Mouse (Mus musculus) forebrain, embryonic 11.5 days (tissue): ENCODE data around the gene Dapk1. TPM values are rescaled to one million over a fixed set of nuclear protein-coding genes. Genes with fewer than 3 reads are reported as not detected.

ENCODE experiments used
- ATAC-seq: fragments of 200-750 bp; cut with Nextera tagmentation; replicated peaks from 2 replicates; pipeline ENCODE4 v1.8.0; 2017; ENCODE audit warnings: moderate TSS enrichment; ENCODE audit not compliant: low FRiP score
- DNase-seq: peaks from one replicate; pipeline ENCODE4 v3.0.0-alpha.2; 2017; ENCODE audit warnings: low spot score
- H3K27ac ChIP-seq: fragments of 300-500 bp; sonication (generic); 2 replicates; pipeline ENCODE4 v1.5.1; 2014; ENCODE audit warnings: low read depth, low read length
- H3K27me3 ChIP-seq: fragments of 300-500 bp; sonication (generic); 2 replicates; pipeline ENCODE4 v1.6.1; 2014; ENCODE audit warnings: mild to moderate bottlenecking, low read length, mixed read lengths; ENCODE audit not compliant: control insufficient read depth, insufficient read depth
- H3K36me3 ChIP-seq: fragments of 300-500 bp; sonication (generic); 2 replicates; pipeline ENCODE4 v1.6.1; 2014; ENCODE audit warnings: mild to moderate bottlenecking, low read length, moderate library complexity, mixed read lengths; ENCODE audit not compliant: control insufficient read depth, insufficient read depth
- H3K4me1 ChIP-seq: fragments of 300-500 bp; sonication (generic); replicated peaks from 2 replicates; pipeline ENCODE4 v1.6.1; 2014; ENCODE audit warnings: low read length, mixed read lengths; ENCODE audit not compliant: control insufficient read depth, insufficient read depth
- H3K4me2 ChIP-seq: fragments of 300-500 bp; sonication (generic); 2 replicates; pipeline ENCODE4 v1.6.1; 2014; ENCODE audit warnings: low read depth, mild to moderate bottlenecking, low read length, moderate library complexity, mixed read lengths; ENCODE audit not compliant: severe bottlenecking
- H3K4me3 ChIP-seq: fragments of 300-500 bp; sonication (generic); 2 replicates; pipeline ENCODE4 v1.5.1; 2014; ENCODE audit warnings: low read depth, low read length
- H3K9ac ChIP-seq: fragments of 300-500 bp; sonication (generic); 2 replicates; pipeline ENCODE4 v1.6.1; 2014; ENCODE audit warnings: low read length
- H3K9me3 ChIP-seq: fragments of 300-500 bp; sonication (generic); 2 replicates; pipeline ENCODE4 v1.6.1; 2016; ENCODE audit warnings: low read length, mixed read lengths; ENCODE audit not compliant: control insufficient read depth
- WGBS: fragments of 180-500 bp; shearing (Covaris S2); extraction: QIAGEN DNeasy Blood & Tissue Kit; methylation state at CpG from one replicate; pipeline ENCODE4 v1.1.7; 2014; 5-methylcytosine and 5-hydroxymethylcytosine counted together
- polyA plus RNA-seq: library from polyadenylated mRNA; unstranded; fragments of >200 nt; fragmentation: Nextera tagmentation; extraction: Ambion mirVana; gene quantifications from 2 replicates; pipeline ENCODE4 v1.2.1, GENCODE M21; 2014

Gene Dapk1
- polyA plus RNA-seq, 1 experiment from 2014 or later, result 25.3 TPM

- WGBS, result 80% methylated on average over 9 of the region's 9 CpGs
These were observed 59.0 kb downstream of the Dapk1 start for GRCm38 (mm10) chr13:60660711-60661261.

DNA sequence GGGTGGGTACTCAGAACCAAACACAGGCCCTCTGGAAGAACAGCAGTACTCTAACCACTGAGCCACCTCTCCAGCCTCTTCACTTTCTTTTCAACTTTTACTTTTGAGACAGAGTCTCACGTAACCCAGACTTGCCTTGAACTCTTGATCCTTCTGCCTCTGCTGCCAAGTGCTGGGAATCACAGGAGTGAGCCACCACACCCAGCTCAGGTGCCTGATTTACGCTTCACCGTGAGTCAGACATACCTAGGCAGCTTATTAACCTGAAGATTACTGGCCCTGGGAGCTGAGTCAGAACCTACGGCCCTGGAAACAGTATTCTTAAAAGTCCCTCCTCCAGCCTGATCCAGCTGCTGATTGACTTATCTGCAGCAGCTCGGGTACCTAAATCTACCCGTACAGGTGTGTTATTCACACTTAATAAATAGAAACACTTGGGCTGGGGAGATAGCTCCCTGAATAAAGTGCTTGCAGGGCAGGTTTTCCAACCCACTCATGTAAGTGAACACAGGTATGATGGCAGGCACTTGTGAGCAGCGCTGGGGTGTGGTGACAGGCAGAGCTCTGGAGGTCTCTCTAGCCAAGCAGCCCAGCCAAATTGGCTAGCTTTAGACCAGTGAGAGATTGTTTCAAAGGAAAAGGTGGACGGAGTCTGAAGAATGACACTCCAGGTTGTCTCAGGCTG is 60.9 kb downstream of the Dapk1 start:
- ATAC-seq (no peak), DNase-seq (no peak)
- Histone ChIP-seq H3K9me3 (no peaks in the 10 kb centered on the region), H3K27ac (no peak overlapping the region), H3K9ac (no peak overlapping the region), H3K4me1 (no peaks in the 10 kb centered on the region), H3K4me2 (no peak overlapping the region), H3K4me3 (no peak overlapping the region), H3K27me3 (no peaks in the 10 kb centered on the region), H3K36me3 (no peaks in the 10 kb centered on the region)
- 90% methylated on average over 8 of the region's 8 CpGs for WGBS

More at GRCm38 (mm10) chr13:60660711-60661261, 59.0 kb downstream of the Dapk1 start:
- Histone ChIP-seq H3K9me3 (no peaks in the 10 kb centered on the region), H3K4me2 (no peak overlapping the region), H3K4me3 (no peak overlapping the region), H3K9ac (no peak overlapping the region), H3K4me1 (no peaks in the 10 kb centered on the region), H3K27me3 (no peaks in the 10 kb centered on the region), H3K36me3 (no peaks in the 10 kb centered on the region), H3K27ac (no peak overlapping the region)
- no peak for DNase-seq
- ATAC-seq, result no peak

DNA sequence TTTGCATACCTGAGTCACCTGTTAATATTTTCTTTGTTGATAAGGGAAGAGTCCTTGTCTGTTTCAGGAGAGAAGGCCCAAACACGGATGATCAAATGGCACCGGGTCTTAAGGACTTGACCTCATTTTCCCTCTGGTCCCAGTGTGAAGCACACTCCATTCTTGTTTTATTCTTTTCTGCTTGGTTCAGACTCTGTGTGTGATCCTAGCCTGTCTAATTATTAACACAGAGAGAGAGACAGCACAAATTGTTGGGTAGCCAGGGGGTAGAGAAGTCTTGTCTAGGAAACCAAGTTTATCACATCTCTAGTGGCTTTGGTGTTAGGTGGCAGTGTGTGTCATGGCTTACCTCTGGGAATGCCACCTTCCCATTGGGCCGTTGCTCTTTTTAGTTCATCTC is 62.3 kb downstream of the Dapk1 start:
- whole genome bisulfite sequencing, result 81% methylated on average over 3 of the region's 3 CpGs

DNA sequence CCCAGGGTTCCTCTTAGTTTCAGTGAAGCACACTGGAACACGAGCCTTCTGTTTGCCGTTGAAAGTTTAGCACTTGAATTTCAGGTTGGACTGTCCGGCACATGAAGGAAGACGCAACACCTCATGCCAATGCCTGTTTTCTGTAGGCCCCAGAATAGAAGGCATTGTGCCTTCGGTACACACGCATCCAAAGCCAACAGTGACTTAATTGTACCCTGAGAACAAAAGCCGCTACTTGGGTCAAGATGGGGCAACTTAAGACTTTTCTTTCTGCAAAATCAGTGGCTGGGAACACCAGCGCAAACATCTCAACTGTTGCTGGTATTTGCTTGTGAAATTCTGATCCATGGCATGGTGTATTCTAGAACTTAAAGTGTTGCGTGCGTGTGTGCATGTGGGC is 63.1 kb downstream of the Dapk1 start:
- Histone ChIP-seq H3K27me3 (no peaks in the 10 kb centered on the region), H3K9ac (no peak overlapping the region), H3K27ac (no peak overlapping the region), H3K9me3 (no peaks in the 10 kb centered on the region), H3K4me3 (no peak overlapping the region), H3K4me1 (no peaks in the 10 kb centered on the region), H3K36me3 (no peaks in the 10 kb centered on the region), H3K4me2 (no peak overlapping the region)
- DNase-seq (no peak), ATAC-seq (no peak)
- WGBS, result 87% methylated on average over 10 of the region's 10 CpGs

More for the DNA sequence above, 62.3 kb downstream of the Dapk1 start:
- Histone ChIP-seq H3K4me3 (no peak overlapping the region), H3K4me2 (no peak overlapping the region), H3K9ac (no peak overlapping the region), H3K4me1 (no peaks in the 10 kb centered on the region), H3K27me3 (no peaks in the 10 kb centered on the region), H3K27ac (no peak overlapping the region), H3K36me3 (no peaks in the 10 kb centered on the region), H3K9me3 (no peaks in the 10 kb centered on the region)
- DNase-seq, result no peak
- ATAC-seq, result no peak

DNA sequence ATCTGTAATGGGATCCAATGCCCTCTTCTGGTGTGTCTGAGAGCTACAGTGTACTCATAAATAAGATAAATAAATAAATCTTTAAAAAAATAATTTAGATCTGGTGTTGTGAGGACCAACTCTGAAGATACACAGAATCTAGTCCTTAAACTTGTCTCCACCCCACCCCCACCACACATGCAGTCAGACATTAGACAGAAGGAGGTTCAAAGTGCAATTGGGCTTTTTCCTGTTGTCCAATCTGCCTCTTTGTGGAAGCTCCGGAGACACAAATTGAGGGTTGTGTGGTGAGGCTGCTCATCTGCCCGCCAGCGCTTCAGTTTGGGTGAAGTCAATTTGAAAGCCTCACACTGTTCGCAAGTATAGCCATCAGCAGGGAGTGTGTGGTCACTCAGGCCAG is 63.7 kb downstream of the Dapk1 start:
- H3K4me2 ChIP-seq, result no peak overlapping the region
- no peak for ATAC-seq
- WGBS, result 87% methylated on average over 4 of the region's 4 CpGs

GRCm38 (mm10) chr13:60668036-60668435 is 66.3 kb downstream of the Dapk1 start:
- 85% methylated on average over 6 of the region's 6 CpGs for WGBS
- no peak overlapping the region for H3K9ac ChIP-seq
- no peak overlapping the region for H3K4me2 ChIP-seq
- no peak overlapping the region for H3K27ac ChIP-seq
- no peaks in the 10 kb centered on the region for H3K36me3 ChIP-seq
- no peaks in the 10 kb centered on the region for H3K9me3 ChIP-seq
- H3K4me3 ChIP-seq, result no peak overlapping the region
- DNase-seq (no peak), ATAC-seq (no peak)
- no peaks in the 10 kb centered on the region for H3K4me1 ChIP-seq
- no peaks in the 10 kb centered on the region for H3K27me3 ChIP-seq

More for the DNA sequence above, 63.7 kb downstream of the Dapk1 start:
- no peak for DNase-seq
- H3K36me3 ChIP-seq, result no peaks in the 10 kb centered on the region
- H3K4me3 ChIP-seq, result no peak overlapping the region
- no peaks in the 10 kb centered on the region for H3K9me3 ChIP-seq
- no peak overlapping the region for H3K9ac ChIP-seq
- H3K27ac ChIP-seq, result no peak overlapping the region
- H3K4me1 ChIP-seq, result no peaks in the 10 kb centered on the region
- no peaks in the 10 kb centered on the region for H3K27me3 ChIP-seq

DNA sequence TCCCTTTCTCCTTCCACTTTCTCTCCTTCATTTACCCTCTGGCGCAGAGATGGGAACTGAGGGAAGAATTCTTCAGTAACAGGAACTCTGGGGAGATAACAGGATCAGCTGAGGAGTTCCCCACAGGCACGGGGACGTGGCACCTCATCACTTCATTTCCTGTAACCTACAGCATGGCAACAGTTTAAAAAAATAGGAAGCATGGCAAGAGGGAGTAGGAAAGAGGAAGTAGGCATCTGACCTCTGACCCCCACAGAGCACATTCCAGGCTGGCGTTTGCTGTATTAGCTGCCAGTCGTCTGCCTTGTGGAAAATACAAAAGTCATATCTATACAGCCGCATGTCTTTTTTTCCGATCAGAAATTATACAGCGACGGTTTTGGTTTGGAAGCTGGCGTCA is 68.9 kb downstream of the Dapk1 start:
- Histone ChIP-seq H3K4me3 (no peak overlapping the region), H3K9ac (no peak overlapping the region), H3K4me2 (no peak overlapping the region), H3K9me3 (no peaks in the 10 kb centered on the region), H3K36me3 (no peaks in the 10 kb centered on the region), H3K27ac (no peak overlapping the region), H3K27me3 (no peaks in the 10 kb centered on the region), H3K4me1 (no peaks in the 10 kb centered on the region)
- WGBS, result 73% methylated on average over 10 of the region's 10 CpGs
- ATAC-seq (no peak), DNase-seq (no peak)

- no peaks in the 10 kb centered on the region for H3K27me3 ChIP-seq
- no peak overlapping the region for H3K4me2 ChIP-seq
- no peaks in the 10 kb centered on the region for H3K9me3 ChIP-seq
- no peaks in the 10 kb centered on the region for H3K36me3 ChIP-seq
- 57% methylated on average over 10 of the region's 10 CpGs for WGBS
- ATAC-seq, result no peak
- H3K4me3 ChIP-seq, result no peak overlapping the region
- no peak overlapping the region for H3K27ac ChIP-seq
- no peaks in the 10 kb centered on the region for H3K4me1 ChIP-seq
- no peak for DNase-seq
- no peak overlapping the region for H3K9ac ChIP-seq
These were observed 69.5 kb downstream of the Dapk1 start for GRCm38 (mm10) chr13:60671235-60671634.

GRCm38 (mm10) chr13:60672287-60672686 is 70.5 kb downstream of the Dapk1 start:
- Histone ChIP-seq H3K9ac (no peak overlapping the region), H3K27ac (no peak overlapping the region), H3K9me3 (no peaks in the 10 kb centered on the region), H3K27me3 (no peaks in the 10 kb centered on the region), H3K4me3 (no peak overlapping the region), H3K4me2 (no peak overlapping the region), H3K36me3 (no peaks in the 10 kb centered on the region), H3K4me1 (no peaks in the 10 kb centered on the region)
- ATAC-seq (no peak), DNase-seq (no peak)
- 92% methylated on average over 8 of the region's 8 CpGs for WGBS
